Mouse (Mus musculus) NIH3T3 (cell line): Measurements from ENCODE around the gene Usp53.
A peak's percentile ranks its signal among the peaks of the same experiment; 100 is the strongest.
"Not testable (repeated sequence)": the region's sequence is repeated elsewhere in the genome, so short reads cannot be mapped to it uniquely, and the experiment has no call there.

Source experiments
- DNase-seq: peaks from one replicate; pipeline ENCODE4 v3.0.0-alpha.2; 2012; ENCODE audit warnings: low read depth

The Usp53 gene

DNA sequence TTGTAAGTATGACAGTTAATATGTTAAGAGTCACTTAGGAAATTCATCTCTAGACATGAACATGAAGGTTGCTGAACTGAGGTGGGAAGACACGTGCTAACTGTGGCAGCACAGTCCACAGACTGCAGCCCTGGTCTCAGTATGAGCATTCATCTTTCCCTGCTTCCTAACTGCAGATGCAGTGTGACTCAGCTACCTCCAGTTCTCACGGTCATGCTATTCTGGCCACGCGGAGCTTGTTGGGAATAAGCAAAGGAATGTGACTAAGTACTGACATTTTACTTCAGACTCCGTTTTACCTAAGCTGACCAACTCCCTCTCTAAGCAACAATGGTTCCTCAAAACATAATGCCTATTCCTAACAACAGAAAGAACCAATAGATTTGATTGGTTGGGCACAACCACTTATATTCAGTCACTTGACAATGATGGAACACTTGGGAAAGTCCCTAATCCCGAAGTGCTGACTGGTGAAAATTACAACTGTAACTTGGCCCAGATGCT is 40.9 kb downstream of the Usp53 start:
- DNase-seq, result peak; percentile 60

DNA sequence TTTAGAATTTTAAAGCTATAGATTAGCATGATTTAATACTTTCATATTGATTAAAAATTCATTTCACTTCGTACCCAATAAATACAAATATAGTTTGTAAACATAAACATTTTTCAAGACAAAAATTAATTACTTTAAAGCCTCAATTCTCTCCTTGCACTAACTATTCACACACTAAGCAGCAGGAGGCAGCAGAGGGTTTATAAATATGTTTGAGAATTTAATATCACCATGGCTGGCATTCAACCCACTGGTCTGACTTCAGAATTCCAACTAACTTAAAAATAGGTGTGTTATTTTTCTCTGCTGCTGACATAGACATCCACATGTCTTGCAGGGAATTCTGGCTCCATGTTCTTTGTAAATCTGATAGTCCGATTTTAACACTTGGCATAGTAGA is 45.1 kb downstream of the Usp53 start:
- DNase-seq, result peak; percentile 90

DNA sequence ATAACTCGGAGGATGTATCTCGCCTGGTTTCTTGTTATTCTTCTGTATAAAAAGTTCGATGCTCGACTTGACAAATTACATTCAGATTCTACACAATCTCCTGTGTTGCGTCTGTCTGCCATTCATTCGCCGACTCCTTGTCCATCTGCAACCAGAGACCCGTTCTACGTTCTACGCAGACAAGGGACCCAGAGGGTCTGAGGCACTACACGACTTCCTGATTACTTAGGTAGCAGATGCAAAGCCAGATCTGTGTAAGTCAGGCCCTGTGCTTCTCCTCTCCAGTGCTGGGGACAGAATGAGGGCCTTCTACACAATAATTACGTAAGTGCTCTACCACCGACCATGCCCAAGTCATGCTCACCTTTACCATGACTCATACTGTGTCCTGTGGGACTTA is 47.1 kb downstream of the Usp53 start:
- not testable (repeated sequence) for DNase-seq

DNA sequence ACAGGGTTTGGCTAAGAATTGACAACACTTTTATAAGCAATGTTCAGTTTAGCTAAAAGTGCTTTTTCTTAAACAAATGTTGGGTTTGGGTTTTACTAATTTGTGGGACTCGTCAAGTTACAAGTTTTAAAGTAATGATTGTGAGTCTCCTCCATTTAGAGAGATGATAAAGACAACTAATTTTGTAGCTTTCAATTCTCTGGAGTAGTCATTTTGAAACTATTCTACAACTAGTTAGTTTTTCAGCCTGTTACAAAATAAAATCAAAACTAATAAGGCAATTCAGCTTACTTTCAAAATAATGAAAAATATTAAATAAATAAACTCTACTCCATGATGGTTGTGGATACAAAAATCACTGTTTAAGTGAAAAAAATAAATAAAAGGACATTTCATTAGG is 51.8 kb downstream of the Usp53 start:
- no peak for DNase-seq

DNA sequence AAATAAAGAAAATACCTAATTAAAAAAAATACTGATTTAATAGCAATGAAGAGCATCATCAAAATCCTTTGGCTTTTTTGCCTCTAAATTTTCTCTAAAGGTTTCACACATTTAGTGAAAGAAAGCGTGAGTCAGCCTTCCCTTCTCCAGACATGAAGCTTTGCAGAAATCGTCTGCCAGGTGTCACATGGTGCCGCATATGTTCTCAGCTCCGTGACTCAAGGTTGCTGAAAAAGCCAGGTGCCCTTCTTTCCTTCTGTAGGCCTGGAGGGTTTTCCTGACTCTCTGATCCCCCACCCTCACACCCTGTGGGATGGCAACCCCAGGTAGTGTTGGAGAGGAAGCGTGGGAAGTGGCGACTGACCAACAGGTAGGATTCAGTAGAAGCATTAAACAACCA is 54.6 kb downstream of the Usp53 start:
- DNase-seq, result no peak

DNA sequence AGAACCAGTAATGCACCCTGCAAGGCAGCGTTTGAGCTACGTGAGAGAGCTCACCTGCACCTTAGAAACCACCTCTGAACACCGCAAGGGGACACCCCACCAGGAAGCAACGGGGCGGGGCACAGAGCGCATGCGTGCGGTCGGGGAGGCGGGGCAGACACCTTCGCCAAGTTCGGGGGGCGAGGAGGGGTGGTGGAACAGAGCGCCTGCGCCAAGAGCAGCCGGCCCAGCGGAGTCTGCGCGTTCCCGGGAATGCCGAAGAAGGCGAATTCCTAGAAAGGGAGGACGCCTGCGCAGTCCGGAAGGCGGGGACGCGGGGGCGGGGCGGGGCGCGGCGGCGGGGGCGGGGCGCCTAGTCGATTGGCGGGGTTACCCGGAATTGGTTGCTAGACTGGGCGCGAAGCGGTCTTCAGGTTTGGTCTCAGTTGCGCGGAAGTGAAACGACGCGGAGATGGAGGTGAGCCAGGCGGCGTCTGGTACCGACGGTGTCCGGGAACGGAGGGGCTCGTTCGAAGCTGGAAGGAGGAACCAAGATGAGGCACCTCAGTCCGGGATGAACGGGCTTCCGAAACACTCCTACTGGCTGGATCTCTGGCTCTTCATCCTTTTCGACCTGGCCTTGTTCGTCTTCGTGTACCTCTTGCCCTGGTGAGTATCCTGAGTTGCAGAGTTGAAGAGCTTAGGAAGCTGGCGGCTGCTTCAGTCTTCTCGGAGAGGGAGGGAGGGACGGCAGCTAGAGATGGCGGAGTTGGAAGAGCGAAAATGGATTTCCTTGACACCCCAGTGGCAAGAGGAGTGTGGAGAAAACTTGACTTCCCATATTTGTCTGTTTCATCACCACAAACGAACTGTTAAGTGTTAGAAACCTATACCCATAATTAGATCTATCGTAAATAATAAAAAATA is 60.0 kb downstream of the Usp53 start, which contains the start of gene 1810037I17Rik:
Gene 1810037I17Rik (plus strand): TSS at position 195 of the 906 bp plus-strand sequence.
- DNase-seq, result peak; percentile 98

DNA sequence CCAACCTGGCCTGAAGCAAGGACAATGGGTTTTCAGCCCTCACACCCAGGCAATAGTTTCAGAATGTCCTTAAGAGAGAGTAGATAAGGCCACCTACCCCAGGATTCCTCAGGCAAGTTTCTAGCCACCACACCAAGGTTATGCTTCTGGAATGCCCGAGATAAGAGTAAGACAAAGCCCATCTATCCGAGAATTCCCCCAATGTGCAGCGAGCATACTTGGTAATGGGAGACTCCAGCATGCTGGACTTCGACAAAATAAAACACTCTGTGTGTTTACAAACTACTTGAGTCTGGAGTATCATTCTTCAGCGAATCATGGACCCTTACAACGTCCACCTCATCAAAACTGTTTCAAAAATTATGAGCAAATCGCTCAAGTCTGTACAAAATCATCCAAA is 61.2 kb downstream of the Usp53 start:
- no peak for DNase-seq

DNA sequence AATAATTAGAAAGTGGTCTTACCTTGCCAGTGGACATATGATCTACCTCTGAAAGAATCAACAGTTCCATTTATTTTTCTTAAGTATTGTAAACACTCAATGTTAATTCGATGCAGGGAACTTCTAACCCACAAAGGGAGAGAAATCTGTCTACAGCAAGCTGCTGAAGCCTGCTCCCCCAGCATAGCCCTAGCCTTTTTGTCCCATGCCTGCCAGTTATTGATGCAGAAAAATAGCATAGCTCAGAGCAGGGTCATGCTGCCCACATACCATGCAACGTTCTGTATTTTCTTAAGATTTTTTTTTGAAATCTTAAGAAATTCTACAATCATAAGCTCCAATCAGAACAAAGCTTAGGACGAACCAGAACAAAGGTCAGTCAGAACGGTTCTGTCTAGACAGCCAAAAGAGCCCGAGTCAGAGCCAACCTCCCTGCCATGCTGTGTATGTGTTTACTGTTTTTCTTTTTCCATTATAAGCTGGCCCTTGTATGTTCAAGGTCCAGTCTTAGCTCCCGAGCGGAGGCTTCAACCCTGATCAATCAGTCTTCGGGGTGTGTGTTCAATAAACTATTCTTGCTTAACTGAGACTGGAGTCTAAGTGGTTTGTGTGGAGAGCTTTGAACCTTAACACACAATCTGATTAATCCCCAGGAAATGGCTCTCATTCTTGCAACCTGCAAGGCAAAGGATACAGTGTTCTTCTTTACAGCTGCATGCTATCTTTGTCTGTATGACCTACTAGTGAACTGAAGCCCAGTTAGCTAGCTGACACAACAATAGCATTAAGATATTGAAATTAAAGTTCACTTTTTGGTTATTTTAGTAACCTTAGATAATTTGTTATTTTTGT is 62.4 kb downstream of the Usp53 start:
- no peak for DNase-seq

DNA sequence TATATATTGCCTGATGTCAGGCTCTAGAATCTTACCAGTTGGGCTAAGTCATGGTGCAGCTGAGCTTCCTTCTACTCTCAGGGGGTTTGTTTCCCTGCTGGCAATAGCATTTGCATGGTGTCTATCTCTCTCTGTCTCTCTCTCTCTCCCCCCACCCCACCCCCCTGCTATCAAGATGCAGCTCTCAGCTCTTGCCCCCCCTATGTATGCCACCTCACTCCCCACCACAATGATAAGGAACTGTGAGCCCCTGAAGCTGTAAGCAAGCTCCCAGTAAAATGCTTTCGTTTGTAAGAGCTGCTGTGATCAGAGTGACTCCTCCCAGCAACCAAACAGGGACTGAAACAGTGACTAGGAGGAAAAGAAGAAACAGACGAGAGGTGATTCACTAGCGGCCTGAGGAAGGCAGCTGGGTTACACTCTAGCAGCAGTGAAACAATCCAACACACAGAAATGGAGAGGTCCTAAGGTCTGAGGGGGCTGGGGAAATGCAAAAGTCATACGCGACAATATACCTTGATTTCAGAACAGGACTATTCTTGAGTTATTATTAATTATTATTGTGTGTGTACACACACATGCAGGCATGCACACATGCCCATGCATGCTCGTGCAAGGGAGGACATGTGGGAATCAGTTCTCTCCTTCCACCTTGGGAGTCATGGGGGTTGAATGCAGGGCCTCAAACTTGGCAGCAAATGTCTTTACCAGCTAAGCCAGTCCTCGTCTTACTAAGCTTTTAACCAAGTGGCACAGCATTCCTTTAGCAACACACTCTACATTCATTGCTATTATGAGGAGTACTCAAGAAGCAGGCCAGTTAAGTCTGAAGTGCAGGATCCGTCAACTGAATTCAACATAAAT is 63.5 kb downstream of the Usp53 start:
- DNase-seq, result peak; percentile 54

DNA sequence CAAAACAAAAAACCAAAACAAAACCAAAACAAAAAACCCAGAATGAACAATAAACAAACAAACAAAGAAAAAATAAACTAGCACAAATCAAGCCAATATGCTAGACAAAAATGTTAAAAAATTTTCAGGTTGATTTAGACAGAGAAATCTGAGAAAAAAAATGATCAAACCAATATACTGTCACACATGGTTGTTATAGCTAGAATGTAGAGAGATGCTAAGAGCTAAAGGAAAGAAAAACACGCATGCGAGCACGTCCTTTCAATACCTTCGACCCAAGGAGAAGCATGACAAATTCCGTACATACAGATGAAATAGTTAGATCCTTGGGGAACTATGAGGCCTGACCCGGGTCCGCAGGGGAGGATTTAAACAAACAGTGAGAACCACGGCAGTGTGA is 65.0 kb downstream of the Usp53 start, which contains the start of gene Gm10959:
Gene Gm10959 (minus strand): TSS at position 101 of the 400 bp plus-strand sequence.
- DNase-seq, result no peak

DNA sequence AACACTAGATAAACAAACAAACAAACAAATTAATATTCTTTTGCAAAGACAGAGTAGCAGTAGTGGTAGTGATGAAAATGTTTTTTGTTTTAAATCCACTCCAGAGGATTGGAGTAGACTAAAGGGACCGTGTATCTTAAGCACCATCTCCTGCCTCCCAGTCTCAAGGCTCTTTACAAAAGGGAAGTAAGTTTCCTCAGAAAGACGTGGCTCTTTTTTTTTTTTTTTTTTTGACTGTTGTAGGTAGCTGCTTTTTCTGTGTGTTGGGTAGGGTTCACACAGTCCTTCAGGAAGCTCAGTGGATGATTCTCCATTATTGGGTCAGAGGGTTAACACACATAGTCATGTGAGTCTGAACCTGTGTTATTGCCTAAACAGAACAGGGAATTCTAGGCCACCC is 65.6 kb downstream of the Usp53 start:
- DNase-seq, result no peak

DNA sequence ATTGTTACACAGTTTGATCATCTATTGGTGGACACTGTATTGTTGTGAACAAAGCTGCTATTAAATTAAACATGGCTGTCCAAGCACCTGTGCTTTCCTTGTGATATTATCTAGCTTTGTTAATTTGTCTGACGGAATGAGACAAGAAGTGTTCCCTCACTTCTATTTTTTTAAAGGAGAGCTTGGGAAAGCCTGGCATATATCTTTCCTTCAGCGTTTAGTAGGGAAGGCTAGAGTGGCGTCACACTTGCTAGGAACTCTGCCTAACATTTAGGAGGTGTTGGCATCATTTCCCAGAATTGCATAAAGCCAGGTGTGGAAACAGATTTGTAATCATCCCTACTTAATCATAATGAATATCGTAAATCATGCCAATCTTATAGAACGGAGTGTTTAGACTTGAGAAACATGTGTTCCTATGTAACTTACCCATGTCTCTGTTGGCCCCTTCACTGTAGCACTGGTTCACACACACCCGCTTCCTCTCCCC is 68.1 kb downstream of the Usp53 start:
- no peak for DNase-seq

DNA sequence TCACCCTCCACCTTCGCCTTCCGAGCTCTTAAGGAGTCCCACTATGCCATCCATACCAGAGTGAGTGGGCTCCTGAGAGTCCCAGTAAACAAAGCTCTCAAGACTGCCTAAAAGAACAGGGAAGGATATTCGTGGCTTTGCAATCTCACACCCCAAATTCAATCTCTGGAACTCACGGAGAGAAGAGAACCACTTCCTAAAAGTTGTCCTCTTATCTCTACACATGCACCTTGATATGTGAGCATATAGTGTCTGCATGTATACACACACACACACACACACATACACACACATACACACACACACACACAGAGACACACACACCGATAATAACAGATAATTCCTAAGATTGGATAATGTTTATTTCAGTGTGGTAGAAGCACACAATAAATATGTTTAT is 68.8 kb downstream of the Usp53 start:
- no peak for DNase-seq

DNA sequence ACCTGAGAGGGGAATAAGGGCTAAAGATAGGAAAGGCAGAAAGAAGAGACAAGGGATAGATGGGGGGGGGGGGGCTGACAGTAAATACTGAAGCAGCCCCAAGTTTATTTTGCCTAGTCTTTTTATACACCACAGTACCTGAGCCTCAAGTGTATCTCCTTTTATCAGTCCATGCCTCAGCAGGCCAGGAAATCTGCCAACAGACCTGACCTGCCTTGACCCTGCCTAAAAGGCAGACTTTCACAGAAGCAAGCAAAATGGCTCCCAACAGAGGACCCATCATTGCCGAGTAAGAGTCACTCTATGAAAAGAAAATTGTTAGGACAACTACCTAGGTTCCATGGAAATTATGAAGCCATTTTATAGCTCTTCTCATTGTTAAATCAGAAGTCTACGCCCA is 76.5 kb downstream of the Usp53 start:
- no peak for DNase-seq

DNA sequence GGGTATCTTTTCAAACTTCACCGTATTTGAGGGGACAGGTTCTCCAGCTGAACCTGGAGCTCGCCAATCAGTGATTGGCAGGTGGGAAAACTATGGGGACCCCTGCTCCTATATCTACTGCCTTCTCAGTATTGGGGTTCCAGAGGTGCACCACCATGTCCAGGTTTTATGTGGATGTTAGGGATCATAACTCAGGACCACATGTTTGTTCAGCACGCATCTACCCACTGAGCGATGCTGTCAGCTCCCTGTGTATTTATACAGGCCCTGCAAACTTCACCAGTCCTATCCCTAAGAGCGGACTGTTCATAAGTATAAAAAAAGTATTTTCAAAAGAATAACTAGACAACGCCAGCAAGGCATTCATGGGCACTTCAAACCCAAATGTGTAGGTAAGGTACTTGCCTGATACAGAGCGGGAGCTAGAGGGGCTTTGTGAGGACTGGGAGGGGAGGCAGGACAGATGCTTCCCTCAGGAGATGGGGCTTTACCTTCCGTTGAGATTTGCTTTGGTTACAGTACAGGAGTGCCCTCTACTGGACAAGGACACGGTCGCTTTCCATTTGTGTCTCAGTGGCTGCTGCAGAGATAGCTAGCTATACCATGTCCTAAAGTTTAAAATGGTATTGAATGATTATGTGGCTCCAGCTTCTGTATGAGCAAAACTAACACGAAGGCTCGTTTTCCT is 80.4 kb downstream of the Usp53 start:
- DNase-seq, result peak; percentile 85

DNA sequence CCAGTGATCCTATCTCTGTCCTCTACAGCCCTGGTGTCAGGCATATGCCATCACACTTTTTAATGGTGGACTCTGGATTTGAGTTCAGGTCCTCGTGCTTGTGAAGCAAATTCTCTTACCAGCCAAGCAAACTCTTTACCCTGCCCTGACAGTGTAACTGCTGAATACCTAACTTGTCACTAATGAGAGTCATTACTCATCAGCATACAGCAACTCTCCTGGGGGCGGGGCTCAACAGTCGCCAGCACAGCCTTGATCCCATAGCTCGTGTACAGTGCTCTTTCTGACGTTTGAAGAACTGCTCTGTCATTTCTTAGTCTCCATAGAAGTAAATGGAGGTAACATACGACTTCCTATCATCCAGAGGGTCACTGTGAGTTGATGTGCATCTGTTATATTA is 86.1 kb downstream of the Usp53 start:
- DNase-seq, result peak; percentile 24

DNA sequence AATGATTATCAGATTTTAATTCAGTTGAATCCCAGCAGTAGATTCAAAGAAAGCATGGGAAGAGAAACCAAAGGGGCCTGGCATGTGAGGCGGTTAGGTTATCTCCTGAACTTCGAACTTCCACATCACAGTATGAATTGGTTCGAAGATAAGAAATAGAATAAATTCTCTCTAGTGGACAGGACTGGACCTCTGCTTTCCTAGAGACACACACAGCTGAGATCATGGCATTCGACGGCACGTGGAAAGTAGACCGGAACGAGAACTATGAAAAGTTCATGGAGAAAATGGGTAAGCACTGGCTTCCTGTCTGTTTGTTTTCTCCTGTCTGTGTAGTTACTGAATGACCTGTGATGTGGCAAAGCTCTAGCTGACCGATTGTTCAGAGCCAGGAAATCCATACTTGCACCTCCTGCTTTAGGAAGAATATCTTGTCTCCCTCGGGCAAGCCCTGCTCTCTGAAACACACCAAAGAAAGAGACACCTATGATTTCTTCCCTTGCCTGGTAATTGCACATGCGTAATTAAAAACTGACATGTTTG is 89.0 kb downstream of the Usp53 start:
- no peak for DNase-seq

DNA sequence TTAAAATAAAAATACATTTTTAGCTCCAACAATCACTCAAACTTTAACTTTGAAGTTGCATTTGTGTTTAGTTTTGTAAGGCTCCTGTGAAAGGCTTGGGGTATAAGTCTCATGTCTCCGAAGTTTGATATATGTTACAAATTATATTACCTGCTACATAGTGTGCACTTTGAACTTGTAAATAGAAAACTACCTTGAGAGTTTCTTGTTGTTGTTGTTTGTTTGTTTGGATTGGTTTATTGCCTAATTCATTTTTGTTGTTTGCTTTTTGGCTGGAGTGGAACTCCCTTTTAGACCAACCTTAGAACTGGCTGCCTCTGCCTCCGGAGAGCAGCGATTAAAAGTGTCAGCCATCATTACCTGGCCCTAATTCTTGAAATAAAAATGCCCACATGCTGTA is 89.5 kb downstream of the Usp53 start, which contains the start of gene Fabp2:
Gene Fabp2 (plus strand): TSS at position 301 of the 400 bp plus-strand sequence.
- DNase-seq, result no peak

DNA sequence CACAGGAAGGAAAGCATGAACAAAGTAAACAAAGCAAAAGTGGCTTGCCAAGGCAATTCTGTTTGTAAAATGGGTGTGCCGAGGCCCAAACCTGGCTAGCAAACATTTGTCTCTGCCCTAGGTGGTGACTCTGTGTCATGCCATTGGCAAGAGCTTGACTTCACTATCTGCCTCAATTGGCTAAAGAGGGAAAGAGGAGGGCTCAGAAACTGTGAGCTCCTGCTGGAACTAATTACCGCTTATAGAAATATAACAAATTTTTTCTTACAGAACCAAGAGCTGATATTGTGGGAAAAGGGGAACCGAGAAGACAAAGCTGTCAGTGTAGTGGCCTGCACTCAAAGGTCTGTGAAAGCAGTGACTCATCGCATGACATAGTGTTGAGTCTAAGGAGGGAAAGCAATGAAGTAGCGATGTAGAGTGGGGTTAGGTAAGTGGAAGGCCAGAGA is 95.9 kb downstream of the Usp53 start:
- peak; percentile 73 for DNase-seq

DNA sequence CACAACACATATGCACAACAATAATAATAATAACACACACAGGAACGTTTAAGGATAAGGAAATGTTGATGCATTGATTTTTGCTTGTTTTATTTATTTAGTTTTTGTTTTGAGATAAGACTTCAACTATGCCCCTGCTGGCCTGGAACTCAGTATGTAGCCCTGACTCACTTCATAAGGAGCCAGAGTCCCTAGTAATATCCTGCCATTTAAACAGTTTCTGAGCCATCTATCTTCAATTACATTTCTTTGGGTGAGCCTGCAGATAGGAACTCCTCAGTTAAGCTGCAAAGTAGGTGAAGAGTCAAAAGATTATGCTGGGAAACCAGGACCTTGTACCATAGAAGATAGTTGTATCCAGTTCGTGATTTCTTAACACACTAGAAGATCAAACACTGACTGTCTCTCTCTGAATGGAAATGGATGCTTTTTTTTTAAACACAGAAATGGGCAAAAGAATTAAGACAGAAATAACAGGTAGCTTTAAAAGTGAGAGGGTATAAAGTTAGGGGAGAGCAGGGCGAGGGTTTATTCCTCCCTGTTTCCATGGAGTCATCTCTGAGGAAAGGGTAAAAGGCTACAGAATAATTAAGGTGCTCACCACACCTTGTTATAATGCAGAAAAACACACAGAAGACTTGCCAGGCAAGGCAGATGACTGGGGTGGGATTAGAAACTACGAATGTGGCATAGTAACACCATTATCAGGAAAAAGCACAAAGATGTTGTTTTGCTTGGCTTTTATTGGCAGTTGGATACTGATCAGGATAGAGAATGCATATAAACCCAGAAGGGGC is 96.6 kb downstream of the Usp53 start:
- no peak for DNase-seq
